Mouse (Mus musculus) liver, embryonic 16.5 days (tissue): ENCODE measurements around the gene Lcmt1. TPM values are rescaled to one million over a fixed set of nuclear protein-coding genes. Genes with fewer than 3 reads are reported as not detected.

Source experiments
- ATAC-seq: fragments of 200-750 bp; cut with Nextera tagmentation; 2 replicates; pipeline ENCODE4 v1.8.0; 2017; ENCODE audit warnings: low read depth, mild to moderate bottlenecking, moderate number of reproducible peaks, moderate library complexity
- H3K27ac ChIP-seq: fragments of 300-500 bp; sonication (generic); 2 replicates; pipeline ENCODE4 v1.5.1; 2014; ENCODE audit warnings: mild to moderate bottlenecking, low read length
- H3K27me3 ChIP-seq: fragments of 300-500 bp; sonication (generic); 2 replicates; pipeline ENCODE4 v1.6.1; 2014; ENCODE audit warnings: low read depth, low read length, mixed read lengths; ENCODE audit not compliant: control insufficient read depth, insufficient read depth
- H3K36me3 ChIP-seq: fragments of 300-500 bp; sonication (generic); 2 replicates; pipeline ENCODE4 v1.6.1; 2014; ENCODE audit warnings: mild to moderate bottlenecking; ENCODE audit not compliant: control insufficient read depth, insufficient read depth
- H3K4me1 ChIP-seq: fragments of 300-500 bp; sonication (generic); 2 replicates; pipeline ENCODE4 v1.6.1; 2014; ENCODE audit warnings: low read depth, low read length, mixed read lengths; ENCODE audit not compliant: control insufficient read depth
- H3K4me2 ChIP-seq: fragments of 300-500 bp; sonication (generic); 2 replicates; pipeline ENCODE4 v1.6.1; 2014; ENCODE audit warnings: low read depth, low read length, mixed read lengths
- H3K4me3 ChIP-seq: fragments of 300-500 bp; sonication (generic); 2 replicates; pipeline ENCODE4 v1.5.1; 2014; ENCODE audit warnings: low read depth, mild to moderate bottlenecking, low read length
- H3K9ac ChIP-seq: fragments of 300-500 bp; sonication (generic); 2 replicates; pipeline ENCODE4 v1.6.1; 2014; ENCODE audit warnings: low read depth, low read length
- H3K9me3 ChIP-seq: fragments of 300-500 bp; sonication (generic); replicated peaks from 2 replicates; pipeline ENCODE4 v1.6.1; 2016; ENCODE audit warnings: low read length; ENCODE audit not compliant: control insufficient read depth
- WGBS: fragments of 180-500 bp; shearing (Covaris S2); extraction: QIAGEN DNeasy Blood & Tissue Kit; methylation state at CpG from one replicate; pipeline ENCODE4 v1.1.7; 2014; ENCODE audit not compliant: insufficient replicate concordance; 5-methylcytosine and 5-hydroxymethylcytosine counted together
- polyA plus RNA-seq: library from polyadenylated mRNA; unstranded; fragments of >200 nt; fragmentation: Nextera tagmentation; extraction: Ambion mirVana; gene quantifications from 2 replicates; pipeline ENCODE4 v1.2.1, GENCODE M21; 2015

The Lcmt1 gene
- polyA plus RNA-seq, 1 experiment from 2014 or later, result 18.4 TPM

DNA sequence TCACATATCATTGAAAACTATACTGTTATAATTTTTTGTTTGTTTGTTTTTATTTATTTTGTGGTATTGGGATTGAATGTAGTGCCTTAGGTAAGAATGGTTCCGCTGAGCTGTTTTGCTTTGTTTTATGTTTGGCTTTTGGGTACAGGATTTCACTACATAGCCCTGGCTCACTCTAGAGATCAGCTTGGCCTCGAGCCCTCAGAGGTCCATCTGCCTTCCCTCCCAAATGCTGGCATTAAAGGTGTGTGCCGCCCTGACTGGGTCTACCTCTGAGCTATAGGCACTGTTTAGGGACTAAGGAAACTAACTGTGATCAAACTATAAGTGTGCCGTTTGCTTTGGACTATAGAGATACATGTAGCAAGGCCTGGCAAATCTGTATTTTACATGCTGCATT is 29.7 kb downstream of the Lcmt1 start:
- no peak overlapping the region for H3K9ac ChIP-seq
- H3K27me3 ChIP-seq, result no peaks in the 10 kb centered on the region
- H3K9me3 ChIP-seq, result no peaks in the 10 kb centered on the region
- WGBS, result 72% methylated on average over 4 of the region's 4 CpGs
- no peak overlapping the region for H3K27ac ChIP-seq
- no peak overlapping the region for H3K4me3 ChIP-seq
- peaks cover 4% of the 10 kb centered on the region for H3K4me1 ChIP-seq
- no peak overlapping the region for H3K4me2 ChIP-seq
- no peak for ATAC-seq
- peaks cover 3% of the 10 kb centered on the region; the same call in 1 of the 2 replicates for H3K36me3 ChIP-seq

- no peaks in the 10 kb centered on the region for H3K9me3 ChIP-seq
- ATAC-seq, result no peak
- no peak overlapping the region for H3K4me3 ChIP-seq
- peaks cover 12% of the 10 kb centered on the region for H3K4me1 ChIP-seq
- H3K27ac ChIP-seq, result no peak overlapping the region
- peaks cover 7% of the 10 kb centered on the region; the same call in 1 of the 2 replicates for H3K36me3 ChIP-seq
- no peak overlapping the region for H3K4me2 ChIP-seq
- no peak overlapping the region for H3K9ac ChIP-seq
- 60% methylated on average over 3 of the region's 3 CpGs for WGBS
- H3K27me3 ChIP-seq, result no peaks in the 10 kb centered on the region
These were observed 31.5 kb downstream of the Lcmt1 start for GRCm38 (mm10) chr7:123401121-123401520.

DNA sequence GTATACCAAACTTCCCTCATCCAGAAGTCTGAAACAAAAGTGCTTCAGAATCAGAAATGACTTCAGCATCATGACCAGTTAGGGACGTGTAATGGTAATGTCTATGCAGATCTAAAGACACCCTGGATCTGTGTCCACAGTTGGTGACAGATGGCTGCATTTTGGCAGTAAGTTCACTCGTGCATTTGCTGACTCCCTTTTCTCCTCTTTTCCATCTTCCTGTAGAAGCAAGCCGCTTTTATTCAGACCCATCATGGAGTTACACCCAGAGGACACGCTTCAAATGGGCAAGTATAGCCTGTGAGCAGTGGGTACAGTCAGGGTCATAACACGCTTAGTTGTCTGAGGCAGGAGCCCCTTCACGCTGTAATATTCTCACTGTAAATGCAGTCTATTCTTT is 34.6 kb downstream of the Lcmt1 start:
- Histone ChIP-seq H3K27me3 (no peaks in the 10 kb centered on the region), H3K4me3 (no peak overlapping the region), H3K4me1 (peaks cover 8% of the 10 kb centered on the region; the same call in 1 of the 2 replicates), H3K4me2 (no peak overlapping the region), H3K27ac (no peak overlapping the region), H3K9me3 (no peaks in the 10 kb centered on the region), H3K36me3 (peaks cover 7% of the 10 kb centered on the region; the same call in 1 of the 2 replicates), H3K9ac (no peak overlapping the region)
- WGBS, result 84% methylated on average over 6 of the region's 6 CpGs
- no peak for ATAC-seq

DNA sequence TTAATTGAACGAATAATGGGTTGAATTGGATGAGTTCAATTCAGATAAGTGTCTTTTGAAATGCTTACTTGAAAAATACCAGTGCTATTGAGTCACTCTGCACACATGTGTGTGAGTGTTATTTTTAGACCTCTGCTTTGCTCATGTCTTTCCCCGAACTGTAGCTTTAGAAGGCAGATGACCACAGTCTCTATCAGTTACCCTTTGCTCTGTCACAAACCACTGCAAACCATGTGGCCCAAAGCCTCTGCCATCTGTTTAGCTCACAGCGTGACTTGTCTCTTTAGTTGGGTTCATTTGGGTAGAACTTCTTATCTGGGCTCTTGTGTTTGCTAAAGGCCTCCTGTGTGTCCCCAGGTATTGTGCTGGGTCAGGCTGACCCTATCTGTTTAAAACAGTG is 36.0 kb downstream of the Lcmt1 start:
- Histone ChIP-seq H3K9ac (no peak overlapping the region), H3K9me3 (no peaks in the 10 kb centered on the region), H3K27me3 (no peaks in the 10 kb centered on the region), H3K36me3 (peaks cover 7% of the 10 kb centered on the region; the same call in 1 of the 2 replicates), H3K27ac (no peak overlapping the region), H3K4me2 (no peak overlapping the region), H3K4me3 (no peak overlapping the region), H3K4me1 (peaks cover 8% of the 10 kb centered on the region; the same call in 1 of the 2 replicates)
- ATAC-seq, result peak; percentile 62
- WGBS, result 43% methylated on average over 3 of the region's 3 CpGs

GRCm38 (mm10) chr7:123406988-123407387 is 37.4 kb downstream of the Lcmt1 start:
- Histone ChIP-seq H3K9ac (no peak overlapping the region), H3K27ac (no peak overlapping the region), H3K9me3 (no peaks in the 10 kb centered on the region), H3K4me3 (no peak overlapping the region), H3K4me2 (no peak overlapping the region), H3K36me3 (peaks cover 4% of the 10 kb centered on the region; the same call in 1 of the 2 replicates), H3K27me3 (no peaks in the 10 kb centered on the region), H3K4me1 (peaks cover 8% of the 10 kb centered on the region; the same call in 1 of the 2 replicates)
- no peak for ATAC-seq
- WGBS, result 75% methylated on average over 4 of the region's 4 CpGs

- no peaks in the 10 kb centered on the region for H3K9me3 ChIP-seq
- no peaks in the 10 kb centered on the region; the same call in 1 of the 2 replicates for H3K36me3 ChIP-seq
- no peak overlapping the region for H3K9ac ChIP-seq
- H3K4me2 ChIP-seq, result no peak overlapping the region
- H3K27me3 ChIP-seq, result no peaks in the 10 kb centered on the region
- no peak overlapping the region for H3K4me3 ChIP-seq
- peaks cover 2% of the 10 kb centered on the region; the same call in 1 of the 2 replicates for H3K4me1 ChIP-seq
- no peak overlapping the region for H3K27ac ChIP-seq
- WGBS, result 84% methylated on average over 7 of the region's 7 CpGs
- no peak for ATAC-seq
These were observed 40.9 kb downstream of the Lcmt1 start for GRCm38 (mm10) chr7:123410502-123410901.

DNA sequence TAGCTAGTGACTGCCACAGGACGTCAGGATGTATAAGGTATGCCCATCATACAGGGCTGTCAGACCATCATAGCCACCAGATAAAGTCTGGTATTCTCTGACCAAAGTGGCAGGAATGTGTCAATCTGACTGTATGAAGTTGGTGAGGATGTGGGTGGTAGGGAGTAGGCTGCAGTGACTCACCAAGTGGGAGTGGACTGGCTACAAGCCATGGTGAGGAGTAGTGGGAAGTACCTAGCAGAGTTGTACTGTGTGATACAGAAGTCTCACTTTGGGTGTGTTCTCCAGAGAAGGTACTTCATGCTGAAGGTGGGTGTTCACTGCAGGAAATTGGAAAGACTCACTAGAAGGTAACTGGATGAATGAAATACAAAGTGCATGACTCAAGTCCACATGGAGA is 41.5 kb downstream of the Lcmt1 start:
- no peak overlapping the region for H3K27ac ChIP-seq
- H3K4me2 ChIP-seq, result no peak overlapping the region
- WGBS, result 72% methylated on average over 1 of the region's 1 CpGs
- H3K9ac ChIP-seq, result no peak overlapping the region
- H3K36me3 ChIP-seq, result no peaks in the 10 kb centered on the region; the same call in 1 of the 2 replicates
- no peaks in the 10 kb centered on the region for H3K9me3 ChIP-seq
- no peaks in the 10 kb centered on the region for H3K27me3 ChIP-seq
- no peak overlapping the region for H3K4me3 ChIP-seq
- no peak for ATAC-seq
- no peaks in the 10 kb centered on the region; the same call in 1 of the 2 replicates for H3K4me1 ChIP-seq

DNA sequence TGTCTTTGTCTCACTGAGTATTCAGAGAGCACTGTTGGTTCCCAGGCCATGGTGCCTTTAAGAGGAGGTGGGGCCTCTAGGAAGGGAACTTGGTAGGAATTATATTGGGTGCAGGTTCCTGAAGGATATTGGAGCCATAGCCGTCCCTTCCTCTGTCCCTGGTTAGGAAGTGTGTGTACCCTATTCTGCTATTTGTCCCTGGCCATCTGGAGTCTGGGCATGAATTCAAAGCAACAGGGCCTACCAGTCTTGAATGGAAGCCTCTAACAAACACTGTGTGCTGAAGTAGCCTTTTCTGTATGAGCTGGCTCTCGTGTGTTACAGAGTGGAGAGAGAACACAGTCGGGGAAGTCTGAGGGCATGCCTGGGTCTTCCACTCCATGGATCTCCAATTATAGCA is 42.6 kb downstream of the Lcmt1 start:
- no peak for ATAC-seq
- no peak overlapping the region for H3K4me3 ChIP-seq
- no peaks in the 10 kb centered on the region for H3K9me3 ChIP-seq
- H3K36me3 ChIP-seq, result no peaks in the 10 kb centered on the region; the same call in 1 of the 2 replicates
- H3K27me3 ChIP-seq, result no peaks in the 10 kb centered on the region
- H3K9ac ChIP-seq, result no peak overlapping the region
- H3K27ac ChIP-seq, result no peak overlapping the region
- WGBS, result 82% methylated on average over 3 of the region's 3 CpGs
- no peak overlapping the region for H3K4me2 ChIP-seq
- no peaks in the 10 kb centered on the region; the same call in 1 of the 2 replicates for H3K4me1 ChIP-seq

DNA sequence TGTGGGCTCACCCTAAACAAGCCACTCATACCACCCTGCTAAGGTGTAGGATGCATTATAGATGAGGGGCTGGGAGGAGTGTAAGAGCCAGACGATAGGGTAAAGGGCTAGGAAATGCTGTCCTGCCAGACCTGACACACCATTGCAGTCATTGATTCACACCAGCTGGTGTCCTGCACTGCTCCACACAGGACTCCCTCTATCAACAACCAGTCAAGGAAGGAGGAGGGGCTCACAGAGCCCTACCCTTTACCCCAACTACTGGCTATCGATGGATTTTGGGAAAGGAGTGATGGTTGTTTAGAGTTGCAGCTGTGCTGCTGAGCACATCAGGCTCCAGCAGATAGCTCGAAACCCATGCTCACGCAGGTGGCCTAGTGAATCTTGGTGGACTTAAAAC is 47.2 kb downstream of the Lcmt1 start:
- H3K4me3 ChIP-seq, result no peak overlapping the region
- no peaks in the 10 kb centered on the region for H3K9me3 ChIP-seq
- ATAC-seq, result no peak
- no peak overlapping the region for H3K4me2 ChIP-seq
- H3K27me3 ChIP-seq, result no peaks in the 10 kb centered on the region
- no peak overlapping the region for H3K27ac ChIP-seq
- WGBS, result 68% methylated on average over 4 of the region's 4 CpGs
- H3K4me1 ChIP-seq, result no peaks in the 10 kb centered on the region
- H3K9ac ChIP-seq, result no peak overlapping the region
- no peaks in the 10 kb centered on the region; the same call in 1 of the 2 replicates for H3K36me3 ChIP-seq
